10 mouse cellular contexts compared by ENCODE assay signal in genomic region chr1:162879595-162880369, GRCm38 (mm10). TPM values are rescaled to one million over a fixed set of nuclear protein-coding genes. Genes with fewer than 3 reads are reported as not detected.
DNase-seq lines count a peak whose midpoint lies in the region; ATAC-seq lines count a peak whose summit lies in the region.
"Had no signal": no experiment of that assay in that cellular context is flagged by ENCODE, and none has a peak within 500 bp of the region (broad histone marks: within the 10 kb centered on the region; RNA-seq: fewer than 3 reads in every experiment).

No protein-coding gene starts in this region.

- DNase-seq in cerebellum, adult 11 months, result peak; percentile 4
- peak; percentile 29 for DNase-seq in right cerebral cortex, adult 18-20 months
- no peak for DNase-seq in right cerebral cortex, postnatal 25 days
- peak; percentile 12 to 29 for DNase-seq in cerebellum, postnatal 36 days
- peak; percentile 71 for DNase-seq in heart, postnatal 4 days
- DNase-seq in lung, adult 18-20 months, result peak; percentile 73 to 81
- DNase-seq in splenic B cell, adult 2 months (ENCODE audit: low read depth, low spot score), result peak; percentile 48

- no peak for ATAC-seq in cerebellum, adult (ENCODE audit: insufficient number of reproducible peaks, low FRiP score, low TSS enrichment)

- H3K27me3 ChIP-seq in splenic B cell, adult 2 months (ENCODE audit: control insufficient read depth, insufficient read depth, low read length, poor library complexity, severe bottlenecking), result no peaks in the 10 kb centered on the region
- H3K27me3 ChIP-seq: hindbrain, embryonic 15.5 days had no signal

- no peaks in the 10 kb centered on the region for H3K36me3 ChIP-seq in splenic B cell, adult 2 months (ENCODE audit: control insufficient read depth, insufficient read depth, low read length, poor library complexity, severe bottlenecking)
- H3K36me3 ChIP-seq: hindbrain, embryonic 15.5 days had no signal

RNA-seq across cellular contexts. Expression of gene Fmo1, which starts 13.4 kb away (rescaled TPM):
- 10 to 100 TPM; 18.7 to 20.9 TPM for total RNA-seq in heart, postnatal 4 days (2021)
- total RNA-seq: neutrophil, adult 5-6 weeks had no signal

RNA-seq across cellular contexts. Expression of gene Fmo2, which starts 18.7 kb away (rescaled TPM):
- 10 to 100 TPM in 1 of 2 experiments, 1 to 10 TPM in 1; 7.9 to 11.9 TPM for total RNA-seq in heart, postnatal 4 days (2021)

RNA-seq across cellular contexts. Expression of gene Fmo6, which starts 57.5 kb away (rescaled TPM):
- total RNA-seq in heart, postnatal 4 days (2021), result not detected
- total RNA-seq: neutrophil, adult 5-6 weeks had no signal
